Mouse (Mus musculus): Measurements from ENCODE around the gene Plcd4.
"Not testable (repeated sequence)": the region's sequence is repeated elsewhere in the genome, so short reads cannot be mapped to it uniquely, and the experiment has no call there.

The Plcd4 gene

GRCm38 (mm10) chr1:74542451-74542961, at the start of gene Plcd4:
Gene Plcd4, plus strand, starts transcription at chr1:74542888.
- peak; percentile 27 for DNase-seq

- DNase-seq: no peak
Measured at GRCm38 (mm10) chr1:74501106-74501505, 41.6 kb upstream of the Plcd4 start.

- no peak for DNase-seq
Measured at GRCm38 (mm10) chr1:74505393-74505720, 37.3 kb upstream of the Plcd4 start.

- peak; percentile 100 for DNase-seq
Measured at GRCm38 (mm10) chr1:74505721-74506464, 36.8 kb upstream of the Plcd4 start, which contains the start of gene Cnot9. Gene Cnot9, plus strand, starts transcription at chr1:74506058.

GRCm38 (mm10) chr1:74506471-74506881, 36.2 kb upstream of the Plcd4 start:
- DNase-seq: no peak

GRCm38 (mm10) chr1:74507780-74508179, 34.9 kb upstream of the Plcd4 start:
- DNase-seq: no peak

- no peak for DNase-seq
Measured at GRCm38 (mm10) chr1:74511306-74511705, 31.4 kb upstream of the Plcd4 start.

- DNase-seq: not testable (repeated sequence)
Measured at GRCm38 (mm10) chr1:74512999-74513398, 29.7 kb upstream of the Plcd4 start.

GRCm38 (mm10) chr1:74519875-74520274, 22.8 kb upstream of the Plcd4 start:
- DNase-seq: no peak

GRCm38 (mm10) chr1:74524746-74525145, 17.9 kb upstream of the Plcd4 start:
- DNase-seq: no peak

GRCm38 (mm10) chr1:74528589-74528988, 14.1 kb upstream of the Plcd4 start:
- no peak for DNase-seq

- peak; percentile 8 for DNase-seq
Measured at GRCm38 (mm10) chr1:74538650-74539049, 4.0 kb upstream of the Plcd4 start.

- DNase-seq: no peak
Measured at GRCm38 (mm10) chr1:74544184-74544583, 1.5 kb downstream of the Plcd4 start, which contains the start of gene Usp37. Gene Usp37, minus strand, starts transcription at chr1:74544284.

GRCm38 (mm10) chr1:74559061-74559460, 16.4 kb downstream of the Plcd4 start:
- no peak for DNase-seq

GRCm38 (mm10) chr1:74565834-74566233, 23.1 kb downstream of the Plcd4 start:
- DNase-seq: no peak

- DNase-seq: no peak
Measured at GRCm38 (mm10) chr1:74569739-74570719, 27.3 kb downstream of the Plcd4 start.

- DNase-seq: no peak
Measured at GRCm38 (mm10) chr1:74582621-74583020, 39.9 kb downstream of the Plcd4 start.

GRCm38 (mm10) chr1:74584616-74585398, 42.1 kb downstream of the Plcd4 start:
- DNase-seq: no peak

GRCm38 (mm10) chr1:74587233-74587772, 44.6 kb downstream of the Plcd4 start:
- DNase-seq: peak; percentile 88

- DNase-seq: peak; percentile 99
Measured at GRCm38 (mm10) chr1:74587773-74588445, 45.2 kb downstream of the Plcd4 start, which contains the start of the genes Zfp142 and Bcs1l. Gene Zfp142, minus strand, starts transcription at chr1:74588246. Gene Bcs1l, plus strand, starts transcription at chr1:74588289.

GRCm38 (mm10) chr1:74594434-74594833, 51.7 kb downstream of the Plcd4 start:
- DNase-seq: no peak
